Mouse (Mus musculus) gastrocnemius, postnatal 14 days (tissue): ENCODE data around the gene Npy4r. TPM values are rescaled to one million over a fixed set of nuclear protein-coding genes. Genes with fewer than 3 reads are reported as not detected.
A peak's percentile ranks its signal among the peaks of the same experiment; 100 is the strongest.

Experiments
- DNase-seq: peaks from one replicate; pipeline ENCODE4 v3.0.0; 2021; ENCODE audit warnings: mixed read lengths
- intact Hi-C: fragments of 180-260 bp; cut with DNase I; formaldehyde crosslinking; loops from one replicate; pipeline ENCODE4 v1.15.1; 2025; ENCODE audit warnings: low total_unique reads
- long read RNA-seq, 2 experiments: library from polyadenylated mRNA; stranded (forward); transcript quantifications; one replicate each; pipeline ENCODE4 v2.0.0; 2021
- total RNA-seq, 2 experiments: library from RNA; stranded (reverse); gene quantifications; 2 replicates each; pipeline ENCODE4 v1.2.3; 2021

Npy4r gene
- under 1 TPM; 0.09 to 0.23 TPM for total RNA-seq
- long read RNA-seq, experiment 1, result 0 reads
- long read RNA-seq, experiment 2, partial matches to known transcripts, result 0 of 1 reads
- long read RNA-seq, experiment 2, other reads (novel, unspliced or antisense), result 1 of 1 reads

DNA sequence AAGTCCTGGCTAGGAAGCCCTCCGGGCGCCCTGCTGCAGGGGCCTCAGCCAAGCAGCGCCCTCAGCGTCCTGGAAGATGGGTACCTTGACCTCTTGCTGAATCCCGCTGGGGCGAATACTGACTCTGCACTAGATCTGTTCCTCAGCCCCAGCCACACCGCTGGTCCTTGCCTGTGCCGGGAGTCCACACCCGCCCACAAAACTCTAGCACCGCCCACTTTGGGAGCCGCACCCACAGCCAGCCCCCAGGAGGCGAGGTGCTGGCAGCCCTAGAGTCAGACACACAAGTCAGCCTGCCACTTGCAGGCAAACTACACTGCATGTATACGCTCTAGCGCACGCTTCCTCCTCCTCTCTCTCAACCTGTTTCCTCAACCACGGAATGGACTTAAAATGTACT is at the start of gene Npy4r:
Gene Npy4r, minus strand, starts transcription at position 148 of the 400 bp plus-strand sequence.
- intact Hi-C loops, result loop anchor here (2.0 kb wide), 1 partner anchor 46 kb away; no protein-coding TSS in a partner anchor
- peak; percentile 60 for DNase-seq

DNA sequence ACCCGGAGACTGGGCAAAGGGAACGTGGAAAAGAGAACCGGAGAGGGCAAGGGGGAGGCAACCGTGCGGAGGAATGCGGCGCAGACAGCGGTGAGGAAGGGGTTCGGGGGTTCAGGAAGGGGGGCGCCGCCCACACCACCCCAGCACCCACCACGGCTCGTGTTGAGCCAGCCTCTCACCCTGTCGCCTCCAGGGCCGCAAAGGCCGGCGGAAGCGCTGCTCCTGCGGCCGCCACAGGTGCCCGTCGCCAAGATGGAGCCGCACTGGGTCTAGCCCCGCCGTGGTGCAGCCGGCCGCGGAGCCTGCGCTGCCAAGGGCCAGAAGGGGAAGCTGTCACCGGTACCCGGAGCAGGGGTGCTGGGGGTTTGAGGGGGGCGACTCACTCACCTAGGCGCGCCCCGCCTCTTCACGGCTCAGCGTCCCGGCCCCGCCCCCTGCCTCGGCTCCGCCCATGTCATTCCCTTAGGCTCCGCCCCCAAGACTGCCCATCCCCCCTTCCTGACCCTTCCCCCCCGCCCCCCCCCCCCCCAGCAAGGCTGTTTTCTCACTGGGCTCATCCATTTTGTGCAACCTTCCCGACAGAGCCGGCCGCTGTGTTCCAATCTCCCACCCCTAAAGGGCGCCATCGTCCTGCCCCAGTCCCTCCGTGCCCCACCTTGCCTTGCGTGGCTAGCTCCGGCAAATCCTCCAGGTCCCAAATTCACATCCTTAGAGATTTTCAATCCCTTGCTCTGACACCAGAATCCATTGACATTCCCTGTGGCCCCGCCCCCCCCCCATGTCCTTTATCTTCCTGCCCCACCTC is 49.1 kb upstream of the Npy4r start, which contains the start of gene Gprin2:
Gene Gprin2, minus strand, starts transcription at position 423 of the 805 bp plus-strand sequence.
- DNase-seq, result peak; percentile 21
- intact Hi-C loops, result loop anchor here (10.0 kb wide), 1 partner anchor 117 kb away; the partner anchor contains the start of gene Anxa8

DNA sequence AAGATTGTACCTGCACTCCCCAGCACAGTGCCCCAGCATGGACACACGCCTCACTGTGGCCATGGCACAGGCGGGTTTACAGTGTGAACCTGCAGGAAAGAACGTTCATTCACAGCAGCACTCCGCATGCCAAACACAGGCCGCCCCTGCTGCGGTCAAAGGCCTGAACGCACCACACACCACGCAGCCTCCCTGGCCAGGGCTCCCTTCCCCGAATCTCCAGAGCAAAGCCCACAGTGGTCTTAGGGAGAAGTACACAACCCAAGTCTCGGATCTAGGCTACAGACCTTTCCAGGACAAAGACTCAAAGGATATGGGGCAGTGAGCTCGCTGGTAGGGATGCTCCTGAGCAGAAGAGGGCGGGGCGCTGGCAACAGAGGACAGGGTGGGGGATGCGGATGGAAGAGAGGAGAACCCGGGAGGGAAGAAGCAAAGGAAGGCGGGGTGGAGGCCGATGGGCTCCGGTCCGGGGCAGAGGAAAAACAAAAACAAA is 48.5 kb upstream of the Npy4r start:
- DNase-seq, result peak; percentile 52
- intact Hi-C loops, result loop anchor here (10.0 kb wide), 1 partner anchor 116 kb away; the partner anchor contains the start of gene Anxa8

- intact Hi-C loops, result no loop called here
- DNase-seq, result peak; percentile 34
Measured at GRCm38 (mm10) chr14:34196706-34197105, 44.4 kb upstream of the Npy4r start.

DNA sequence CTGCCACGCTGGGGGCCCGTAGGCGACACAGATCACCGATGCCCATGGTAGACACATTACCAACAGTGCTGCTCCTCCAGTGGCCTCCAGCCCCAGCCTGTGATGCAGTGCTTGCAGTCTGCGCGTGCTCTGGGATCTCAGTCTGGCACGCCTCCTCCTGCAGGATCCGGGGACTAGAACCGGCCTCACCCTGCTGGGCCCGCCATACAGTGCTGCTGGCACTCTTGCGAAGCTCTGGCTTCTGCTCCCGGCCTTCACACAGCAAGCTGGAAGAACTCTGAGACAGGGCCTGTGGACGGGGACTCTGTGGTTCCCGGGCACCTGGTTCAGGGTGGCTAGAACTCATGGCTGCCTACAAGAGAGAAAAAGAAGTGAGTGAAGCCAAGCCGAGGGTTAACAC is 43.2 kb upstream of the Npy4r start:
- intact Hi-C loops, result no loop called here
- DNase-seq, result no peak

DNA sequence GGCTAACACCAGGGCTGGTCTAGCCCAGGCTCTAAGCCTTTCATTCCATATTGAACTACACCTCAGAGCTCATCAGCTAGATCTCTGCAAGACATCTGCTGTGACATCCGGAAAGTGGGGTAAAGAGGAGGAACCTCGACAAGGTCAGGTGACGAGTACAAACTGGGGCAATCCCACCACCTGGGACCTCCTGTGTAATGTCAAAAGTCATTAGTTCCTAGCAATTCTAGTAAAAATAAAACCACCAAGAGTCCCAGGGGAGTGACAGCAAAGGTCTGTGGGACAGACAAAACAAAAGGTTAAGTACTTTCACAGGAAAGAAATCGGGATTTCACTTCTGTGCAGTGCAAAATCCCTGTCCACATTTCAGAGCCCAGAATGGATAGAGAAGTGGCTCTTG is 41.6 kb upstream of the Npy4r start:
- intact Hi-C loops, result no loop called here
- DNase-seq, result no peak

- no peak for DNase-seq
- intact Hi-C loops, result no loop called here
Measured at GRCm38 (mm10) chr14:34190361-34190760, 38.1 kb upstream of the Npy4r start.

GRCm38 (mm10) chr14:34188629-34189028 is 36.3 kb upstream of the Npy4r start:
- intact Hi-C loops, result no loop called here
- peak; percentile 45 for DNase-seq

- DNase-seq, result no peak
- intact Hi-C loops, result no loop called here
Measured at GRCm38 (mm10) chr14:34183101-34183500, 30.8 kb upstream of the Npy4r start.

DNA sequence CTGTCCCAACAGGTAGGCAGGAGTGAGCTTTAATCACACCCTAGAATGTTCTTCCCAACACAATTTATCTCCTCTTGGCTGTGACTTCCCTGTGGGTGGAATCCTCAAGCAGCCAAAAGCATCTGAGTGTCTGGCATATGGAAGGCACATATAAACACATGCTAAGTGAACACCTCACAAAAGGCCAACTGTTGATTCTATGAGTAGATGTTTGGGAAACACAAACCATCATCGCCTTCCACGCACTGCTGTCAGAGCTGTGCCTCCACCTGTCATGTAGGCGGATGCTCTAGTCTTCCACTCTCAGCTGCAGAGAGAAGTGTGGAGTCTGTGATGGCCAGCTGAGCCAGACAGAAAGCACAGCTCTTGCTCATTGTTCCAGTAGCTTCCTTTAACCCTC is 27.1 kb upstream of the Npy4r start:
- no peak for DNase-seq
- intact Hi-C loops, result no loop called here

DNA sequence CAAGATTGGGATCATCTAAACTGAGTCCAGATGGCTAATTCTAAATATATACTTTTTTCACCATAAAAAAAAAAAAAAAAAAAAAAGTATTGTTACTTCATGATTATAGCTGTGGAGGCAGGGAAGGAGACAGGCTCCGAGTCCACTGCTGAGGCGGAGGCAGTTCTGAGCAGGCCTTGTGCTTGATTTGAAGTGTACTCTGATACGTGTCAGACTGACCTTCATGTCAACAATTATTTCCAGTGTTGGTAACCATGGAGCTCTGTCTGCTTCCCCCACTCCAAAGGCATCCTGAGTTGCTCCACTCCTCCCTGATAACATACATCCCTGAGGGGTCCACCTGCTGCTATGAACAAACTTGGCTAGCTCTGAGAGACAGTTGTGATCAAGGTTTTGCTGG is 18.8 kb upstream of the Npy4r start:
- DNase-seq, result no peak
- intact Hi-C loops, result no loop called here

DNA sequence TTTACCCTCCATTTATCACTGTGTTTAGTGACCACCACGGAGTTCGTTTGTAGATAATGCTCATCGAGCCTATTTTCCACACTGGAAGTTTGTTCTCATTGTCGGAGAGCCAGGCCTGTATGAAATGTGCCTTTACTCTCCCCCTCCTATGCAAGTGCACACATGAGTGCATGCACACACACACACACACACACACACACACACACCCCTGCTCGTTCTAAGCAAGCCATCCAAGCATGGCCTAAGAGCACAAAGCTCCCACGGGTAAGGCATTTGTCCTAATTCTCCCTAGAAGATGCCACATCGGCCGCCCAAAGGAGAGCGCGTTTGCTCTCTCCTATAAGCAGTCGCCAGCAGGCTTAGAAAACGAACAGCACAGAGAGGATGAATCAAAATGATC is 3.5 kb upstream of the Npy4r start:
- intact Hi-C loops, result no loop called here
- DNase-seq, result no peak

- peak; percentile 53 for DNase-seq
- intact Hi-C loops, result no loop called here
Measured at GRCm38 (mm10) chr14:34154601-34155337, 2.5 kb upstream of the Npy4r start.

DNA sequence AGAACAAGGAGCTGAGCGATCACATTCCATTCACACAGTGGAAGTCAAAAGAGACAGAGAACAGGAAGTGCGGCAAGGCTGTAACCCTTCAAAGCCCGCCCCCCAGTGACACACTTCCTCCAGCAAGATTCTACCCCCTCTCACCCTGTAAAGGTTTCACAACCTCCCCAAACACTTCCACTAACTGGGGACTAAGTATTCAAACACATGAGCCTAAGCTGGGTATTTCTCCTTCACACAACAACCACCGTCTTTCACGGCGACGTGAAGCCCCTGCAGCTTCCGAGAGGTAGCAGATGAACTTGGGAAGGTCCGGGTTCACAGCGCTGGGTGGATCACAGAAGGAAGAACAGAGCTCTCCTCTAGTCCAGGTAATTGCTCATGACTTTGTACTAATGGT is 9.4 kb downstream of the Npy4r start:
- intact Hi-C loops, result no loop called here
- no peak for DNase-seq

- intact Hi-C loops, result no loop called here
- no peak for DNase-seq
Measured at GRCm38 (mm10) chr14:34142316-34142715, 10.0 kb downstream of the Npy4r start.

DNA sequence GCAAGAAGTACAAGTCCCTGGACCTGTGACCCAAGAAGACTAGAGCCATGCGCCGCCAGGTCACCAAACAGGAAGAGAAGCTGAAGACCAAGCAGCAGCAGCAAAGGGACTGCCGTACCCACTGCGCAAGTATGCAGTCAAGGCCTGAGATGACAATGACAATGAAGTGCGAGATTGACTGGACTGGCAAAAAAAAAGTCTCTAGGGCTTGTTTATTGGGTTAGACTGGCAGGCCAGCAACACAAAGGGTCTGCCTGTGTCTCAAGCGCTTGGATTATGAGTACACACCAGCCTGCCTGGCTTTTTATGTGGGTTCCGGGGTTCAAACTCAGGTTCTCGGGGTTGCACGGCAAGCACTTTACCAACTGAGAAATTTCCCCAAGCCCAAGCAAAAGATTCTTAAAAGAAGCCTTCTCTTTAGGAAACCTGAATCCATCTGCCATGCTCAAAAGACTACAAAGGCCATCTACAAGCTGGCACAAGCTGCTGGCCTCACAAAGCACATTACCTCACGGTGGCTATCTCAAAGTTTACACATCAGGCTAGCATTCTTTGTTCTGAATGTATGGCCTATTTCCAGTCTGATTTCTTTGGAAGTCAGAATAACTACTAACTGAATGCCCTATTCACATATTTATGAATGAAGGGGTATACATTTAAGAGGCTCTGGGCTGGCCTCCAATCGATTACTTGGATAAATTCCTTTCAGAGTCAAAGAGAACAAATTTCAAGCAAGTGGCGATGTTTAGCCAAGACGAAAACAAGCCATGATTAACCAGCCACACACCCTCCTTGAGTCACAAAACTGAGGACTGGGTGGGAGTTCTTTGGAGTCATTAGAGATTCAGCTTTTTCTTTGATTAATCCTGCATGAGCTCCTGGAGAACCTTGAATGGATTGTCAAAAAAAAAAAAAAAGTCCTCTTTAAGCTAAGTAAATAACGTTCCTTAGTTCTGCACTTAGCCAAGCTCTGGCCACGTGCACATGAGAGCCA is 12.3 kb downstream of the Npy4r start:
- no peak for DNase-seq
- intact Hi-C loops, result no loop called here

GRCm38 (mm10) chr14:34135391-34135790 is 16.9 kb downstream of the Npy4r start:
- intact Hi-C loops, result no loop called here
- no peak for DNase-seq

- no peak for DNase-seq
- intact Hi-C loops, result no loop called here
Measured at GRCm38 (mm10) chr14:34131216-34131615, 21.1 kb downstream of the Npy4r start.

DNA sequence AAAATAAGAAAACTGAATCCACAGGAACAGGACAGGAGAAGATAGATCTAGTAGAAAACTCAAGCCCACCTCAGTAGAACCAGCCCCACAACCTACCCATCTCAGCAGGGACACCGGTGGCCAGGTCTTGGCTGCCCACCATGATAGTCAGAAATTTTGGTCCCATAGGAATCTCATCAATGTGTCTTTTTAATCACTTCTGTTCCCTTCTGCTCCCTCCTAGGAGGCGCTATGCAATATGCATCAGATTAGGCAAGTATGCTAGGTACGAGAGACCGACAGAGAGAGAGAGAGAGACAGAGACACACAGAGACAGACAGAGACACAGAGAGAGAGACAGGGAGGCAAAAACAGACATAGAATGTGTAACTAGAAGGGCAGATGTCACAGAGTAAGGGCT is 30.6 kb downstream of the Npy4r start:
- intact Hi-C loops, result no loop called here

More for the DNA sequence above, 30.6 kb downstream of the Npy4r start:
- DNase-seq, result no peak
